Mouse (Mus musculus): ENCODE results near the gene Fbxo3. TPM values are rescaled to one million over a fixed set of nuclear protein-coding genes. Genes with fewer than 3 reads are reported as not detected.

Gene Fbxo3
- polyA plus RNA-seq (2012; rRNA removed) = 29.6 and 30.0 TPM in 2 replicates

DNA sequence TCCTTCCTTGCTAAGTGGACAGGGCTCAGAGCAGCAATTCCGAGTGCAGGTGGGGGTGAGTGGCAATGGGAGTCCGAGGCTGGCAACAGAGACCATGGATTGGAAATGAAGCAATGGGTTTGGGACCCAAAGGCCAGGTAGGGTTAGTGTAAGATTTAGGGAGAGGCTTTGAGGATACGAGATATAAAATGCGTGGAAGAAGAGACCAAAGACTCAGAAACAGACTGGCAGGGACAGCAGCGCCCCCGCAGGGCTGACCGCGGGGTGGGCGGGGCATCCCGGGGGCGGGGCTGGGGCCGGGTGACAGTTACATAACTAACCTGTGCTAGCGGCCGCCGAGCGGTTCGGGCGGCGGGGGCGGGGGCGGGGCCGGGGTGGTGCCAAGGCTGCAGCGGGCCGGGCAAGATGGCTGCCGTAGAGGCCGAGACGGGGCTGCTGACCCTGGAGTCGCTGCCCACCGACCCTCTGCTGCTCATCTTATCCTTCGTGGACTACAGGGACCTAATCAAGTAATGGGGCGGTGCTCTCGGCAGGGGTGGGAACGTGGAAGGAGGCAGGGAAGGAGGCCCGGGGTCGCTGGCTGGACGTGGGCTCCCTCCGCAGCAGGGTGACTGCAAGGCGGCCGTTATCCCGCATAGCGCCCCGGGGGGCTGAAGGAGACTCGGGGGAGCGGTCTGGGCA lies at the start of gene Fbxo3:
Fbxo3 (plus strand) TSS at position 264 of the 681 bp plus-strand sequence.

DNA sequence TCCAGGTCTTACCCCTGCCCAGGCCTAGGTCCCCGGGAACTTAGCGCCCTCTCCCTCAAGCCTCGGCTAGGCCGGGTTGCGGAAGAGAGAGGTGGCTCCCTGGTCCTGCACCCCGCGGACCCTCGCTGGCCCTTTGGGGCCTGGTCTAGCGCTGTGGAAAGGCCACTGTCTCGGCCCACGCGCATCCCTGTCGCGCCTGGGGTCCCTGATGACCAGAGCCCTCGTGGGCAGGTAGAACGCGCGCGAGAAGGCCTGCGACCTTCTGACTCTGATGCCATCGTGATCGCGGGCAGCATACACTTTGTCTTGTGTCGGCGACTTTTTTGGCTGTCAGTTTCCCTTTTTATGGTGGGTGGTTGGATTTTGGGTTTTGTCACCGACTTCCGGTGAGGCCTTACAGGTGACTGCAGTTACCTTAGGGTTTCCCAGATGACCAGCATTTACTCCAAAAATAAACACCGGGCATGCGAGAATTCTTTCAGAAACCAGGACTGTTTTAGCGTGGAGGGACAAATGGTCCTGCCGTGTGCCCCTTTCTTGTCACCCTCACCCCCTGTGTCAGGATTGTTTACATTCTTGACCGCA lies 710 bp downstream of the Fbxo3 start, which contains the start of gene 4931422A03Rik:
4931422A03Rik (minus strand) TSS at position 223 of the 585 bp plus-strand sequence.

DNA sequence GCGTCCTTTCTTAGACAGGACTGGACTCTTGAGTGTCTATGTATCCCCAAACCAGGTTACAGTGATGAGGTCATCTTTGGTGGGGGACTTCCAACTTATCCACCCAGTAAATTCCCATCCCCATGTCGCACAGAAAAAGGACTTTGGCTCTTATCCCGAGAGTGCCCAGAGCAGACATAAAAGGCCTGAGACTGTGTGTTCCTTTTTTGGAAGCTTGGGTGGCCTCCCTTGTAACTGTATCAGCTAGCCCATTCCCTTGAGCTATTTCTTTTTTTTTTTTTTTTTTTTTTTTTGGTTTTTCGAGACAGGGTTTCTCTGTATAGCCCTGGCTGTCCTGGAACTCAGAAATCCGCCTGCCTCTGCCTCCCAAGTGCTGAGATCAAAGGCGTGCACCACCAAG lies 38.0 kb downstream of the Fbxo3 start, which contains the start of gene Gm10912:
Gm10912 (plus strand) TSS at position 301 of the 400 bp plus-strand sequence.

DNA sequence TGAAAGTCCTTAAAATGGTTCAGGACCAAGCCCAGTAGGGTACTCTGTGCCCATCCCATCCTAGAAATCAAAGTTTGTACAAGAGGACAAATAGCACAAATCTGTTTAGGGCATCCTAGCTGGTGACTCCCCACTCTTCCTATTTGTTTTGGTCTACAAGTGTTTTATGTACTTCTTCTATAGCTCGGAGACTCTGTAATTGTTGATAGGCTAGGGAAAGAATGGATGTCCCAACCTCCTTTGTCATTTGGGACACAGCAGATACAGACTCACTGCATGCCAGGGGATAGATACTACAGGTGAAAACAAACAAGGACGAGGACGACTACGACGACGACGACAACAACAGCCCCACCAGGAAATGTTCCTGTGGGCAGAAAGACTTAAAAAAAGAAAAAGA lies 40.9 kb downstream of the Fbxo3 start, which contains the start of gene Gm10799:
Gm10799 (minus strand) TSS at position 101 of the 400 bp plus-strand sequence.

DNA sequence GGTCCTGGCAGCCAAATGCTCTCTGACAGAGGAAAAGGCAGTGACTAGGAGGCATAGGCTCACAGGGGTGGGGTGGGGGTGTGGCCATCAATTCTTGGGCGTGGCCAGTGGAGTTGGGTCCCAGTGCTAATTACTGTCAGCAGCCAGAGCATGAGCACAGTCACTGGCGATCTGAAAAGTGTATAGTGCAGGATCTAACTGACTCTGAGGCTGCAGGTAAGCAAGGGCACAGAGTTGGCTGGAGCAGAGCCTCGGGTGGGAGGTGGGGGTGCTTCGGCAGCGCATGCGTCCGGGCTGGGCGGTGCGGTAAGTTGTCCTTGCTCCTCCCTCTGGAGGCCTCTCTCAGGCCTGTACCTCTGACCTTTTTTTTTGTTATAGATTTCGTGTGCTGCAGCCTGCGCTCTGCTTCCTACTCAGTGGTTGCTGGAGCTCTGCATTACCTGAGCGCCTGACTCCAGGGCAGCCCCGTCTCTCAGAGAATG lies 42.2 kb downstream of the Fbxo3 start, which contains the start of gene Cd59b:
Cd59b (plus strand) TSS at position 146 of the 482 bp plus-strand sequence.

DNA sequence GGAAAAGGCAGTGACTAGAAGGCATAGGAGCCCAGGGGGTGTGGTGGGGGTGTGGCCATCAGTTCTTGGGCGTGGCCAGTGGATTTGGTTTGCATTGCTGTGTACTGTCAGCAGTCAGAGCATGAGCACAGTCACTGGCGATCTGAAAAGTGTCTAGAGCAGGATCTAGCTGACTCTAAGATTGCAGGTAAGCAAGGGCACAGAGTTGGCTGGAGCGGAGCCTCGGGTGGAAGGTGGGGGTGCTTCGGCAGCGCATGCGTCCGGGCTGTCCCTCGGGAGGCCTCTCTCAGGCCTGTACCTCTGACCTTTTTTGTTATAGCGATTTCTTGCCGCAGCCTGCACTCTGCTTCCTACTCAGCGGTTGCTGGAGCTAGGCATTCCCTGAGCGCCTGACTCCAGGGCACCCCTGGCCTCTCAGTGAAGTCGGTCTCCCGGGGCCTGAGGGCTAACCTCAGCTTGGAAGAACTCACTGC lies 68.3 kb downstream of the Fbxo3 start, which contains the start of gene Cd59a:
Cd59a (plus strand) TSS at position 61 of the 473 bp plus-strand sequence.

Other genes starting within 250 kb of the Fbxo3 start
- gene Caprin1, start 230.1 kb upstream of the Fbxo3 start, polyA plus RNA-seq (2012; rRNA removed) = 63.6 and 66.8 TPM in 2 replicates
- 72.3 and 76.6 TPM in 2 replicates for gene Lmo2, start 69.7 kb upstream of the Fbxo3 start, polyA plus RNA-seq (2012; rRNA removed)
- gene 4931422A03Rik, start 640 bp downstream of the Fbxo3 start, polyA plus RNA-seq (2012; rRNA removed) = 0.16 TPM in 1 of 2 replicates, not detected in the other
- 0.04 and 0.07 TPM in 2 replicates for gene Gm10912, start 38.1 kb downstream of the Fbxo3 start, polyA plus RNA-seq (2012; rRNA removed)
- not detected in 2 replicates for gene Gm10799, start 40.8 kb downstream of the Fbxo3 start, polyA plus RNA-seq (2012; rRNA removed)
- 4.6 and 4.7 TPM in 2 replicates for gene Cd59b, start 42.1 kb downstream of the Fbxo3 start, polyA plus RNA-seq (2012; rRNA removed)
- 39.7 and 40.0 TPM in 2 replicates for gene Cd59a, start 68.1 kb downstream of the Fbxo3 start, polyA plus RNA-seq (2012; rRNA removed)
- 0.08 and 0.11 TPM in 2 replicates for gene A930018P22Rik, start 95.0 kb downstream of the Fbxo3 start, polyA plus RNA-seq (2012; rRNA removed)

Data from liver, embryonic 18 days (tissue).